Mouse (Mus musculus) A20 (cell line): Measurements from ENCODE around the gene Egln2.

Experiments
- DNase-seq: peaks from one replicate; pipeline ENCODE4 v3.0.0-alpha.2; 2011; ENCODE audit warnings: low read depth, low spot score

Egln2 gene

DNA sequence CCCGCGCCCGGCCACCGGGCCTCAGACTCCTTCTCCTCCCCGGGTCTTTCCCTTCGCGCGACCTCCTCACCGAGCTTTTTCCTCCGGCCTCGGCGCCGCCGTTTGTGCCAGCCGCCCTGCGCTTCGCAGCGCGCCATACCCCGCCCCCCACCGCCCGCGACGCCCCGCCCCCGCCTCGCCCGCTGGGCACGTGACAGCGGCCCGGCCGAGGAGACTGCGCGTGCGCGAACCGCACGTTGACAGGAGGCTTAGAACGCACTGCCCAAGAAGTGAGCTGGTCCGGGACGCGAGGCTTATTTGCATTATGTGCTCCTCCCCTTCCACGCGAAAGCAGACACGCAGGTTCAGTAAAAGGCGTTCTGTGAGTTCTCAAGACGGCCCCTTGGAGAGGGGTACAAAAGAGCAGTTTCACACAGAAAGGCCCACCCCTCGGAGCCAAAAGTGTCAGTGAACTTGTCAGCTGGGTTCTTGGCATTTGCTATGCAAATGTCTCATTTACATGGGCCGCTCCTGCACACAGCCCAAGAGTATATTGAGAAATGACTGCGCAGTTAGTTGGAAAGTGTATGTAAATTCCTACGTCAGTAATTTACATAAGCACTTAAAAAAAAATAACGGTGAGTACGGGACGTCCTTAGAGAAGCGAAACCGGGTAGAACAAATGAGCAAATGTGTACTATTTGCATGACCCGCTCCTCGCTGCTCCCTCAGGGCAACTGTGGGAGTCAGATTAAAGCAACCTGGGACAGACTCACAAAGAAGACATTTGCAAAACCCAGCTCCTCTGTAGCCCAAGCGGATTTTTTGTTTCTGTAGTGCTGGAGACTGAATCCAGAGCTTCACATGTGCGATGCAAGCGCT lies at the start of gene Egln2:
Gene Egln2 (minus strand): TSS at position 189 of the 861 bp plus-strand sequence.
- DNase-seq: peak; percentile 97

DNA sequence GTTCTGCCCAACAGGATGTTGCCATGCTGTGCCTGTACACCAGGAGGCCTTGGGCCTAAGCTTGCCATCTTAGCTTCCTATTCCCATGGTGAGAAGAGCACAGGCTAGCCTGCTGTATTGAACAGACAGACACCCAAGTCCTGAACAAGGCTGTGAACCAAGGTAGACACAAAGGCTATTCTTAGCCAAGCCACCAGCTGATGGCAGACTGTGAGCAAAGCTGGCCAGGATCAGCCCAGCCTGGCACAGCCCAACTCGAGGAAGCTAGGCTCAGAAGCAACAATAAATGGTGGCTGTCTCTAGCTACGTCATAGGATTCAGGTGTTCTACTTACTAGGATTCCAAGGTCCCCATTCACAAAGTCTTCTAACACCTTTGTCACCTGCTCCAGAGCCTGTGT lies 46.0 kb upstream of the Egln2 start:
- DNase-seq: no peak

DNA sequence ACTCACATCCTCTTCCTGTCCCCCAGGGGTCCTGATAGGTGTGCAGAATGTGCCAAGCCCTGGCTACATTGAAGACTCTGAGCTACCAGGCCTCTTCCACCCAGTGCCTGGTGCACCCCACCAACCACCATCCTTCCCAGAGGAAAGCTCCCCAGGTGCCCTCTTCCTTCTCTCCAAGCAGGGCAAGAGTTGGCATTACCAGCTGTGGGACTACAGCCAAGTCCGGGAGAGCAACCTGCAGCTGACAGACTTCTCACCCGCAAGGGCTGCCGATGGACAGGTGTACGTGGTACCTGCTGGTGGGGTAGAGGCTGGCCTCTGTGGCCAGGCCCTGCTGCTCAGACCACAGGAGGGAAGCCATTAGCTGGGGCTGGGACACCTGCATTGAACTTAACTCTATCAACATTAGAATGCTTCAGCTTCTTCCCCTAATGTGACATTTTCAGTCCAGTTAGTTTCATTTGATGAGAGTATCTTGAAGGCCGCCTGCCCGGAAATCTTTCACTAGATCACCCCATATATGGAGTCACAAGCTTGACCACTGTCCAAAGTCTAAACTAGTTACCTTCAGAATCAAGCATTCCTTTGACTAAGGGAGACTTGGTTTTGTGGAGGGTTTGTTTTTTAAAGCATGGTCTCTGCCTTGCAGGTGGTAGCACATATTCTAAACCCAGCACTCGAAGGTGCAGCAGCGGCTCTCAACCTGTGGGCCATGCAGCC lies 37.3 kb upstream of the Egln2 start:
- DNase-seq: no peak

DNA sequence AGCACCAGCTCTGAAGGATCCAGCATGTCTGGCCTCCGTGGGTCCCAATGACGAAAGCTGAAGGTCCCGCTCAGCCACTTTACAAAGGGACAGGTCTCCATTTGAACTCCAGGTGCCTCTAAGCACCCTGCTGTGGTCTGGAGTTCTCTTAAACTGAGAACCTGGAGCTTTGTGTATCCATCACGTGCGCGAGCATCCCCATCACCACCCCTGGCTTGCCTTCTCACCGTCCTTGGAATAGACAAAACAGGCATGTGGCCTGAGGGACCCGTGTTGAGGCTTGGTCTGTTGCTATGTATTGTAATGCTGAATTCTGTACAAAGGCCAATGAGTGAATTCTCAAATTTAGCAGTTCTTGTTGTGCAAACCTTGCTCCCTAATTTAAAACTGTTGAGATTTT lies 32.2 kb upstream of the Egln2 start:
- no peak for DNase-seq

DNA sequence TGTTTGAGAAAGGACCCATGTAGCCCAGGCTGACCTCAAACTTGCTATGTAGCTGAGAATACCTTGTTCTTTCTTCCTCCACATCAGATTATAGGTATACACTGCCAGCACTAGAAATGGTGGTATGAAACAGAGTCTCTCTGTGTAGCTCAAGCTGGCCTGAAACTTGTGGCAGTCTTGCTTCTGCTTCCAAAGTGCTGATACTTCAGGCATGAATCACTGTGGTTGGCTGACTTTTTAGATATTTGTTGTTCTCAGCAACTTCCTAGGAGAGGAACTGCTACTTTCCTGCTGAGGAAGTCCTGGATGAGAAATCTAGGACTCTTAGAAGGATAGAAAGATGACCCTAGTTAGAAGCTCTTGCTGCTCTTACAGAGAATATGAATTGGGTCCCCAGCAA lies 31.8 kb upstream of the Egln2 start:
- DNase-seq: no peak

DNA sequence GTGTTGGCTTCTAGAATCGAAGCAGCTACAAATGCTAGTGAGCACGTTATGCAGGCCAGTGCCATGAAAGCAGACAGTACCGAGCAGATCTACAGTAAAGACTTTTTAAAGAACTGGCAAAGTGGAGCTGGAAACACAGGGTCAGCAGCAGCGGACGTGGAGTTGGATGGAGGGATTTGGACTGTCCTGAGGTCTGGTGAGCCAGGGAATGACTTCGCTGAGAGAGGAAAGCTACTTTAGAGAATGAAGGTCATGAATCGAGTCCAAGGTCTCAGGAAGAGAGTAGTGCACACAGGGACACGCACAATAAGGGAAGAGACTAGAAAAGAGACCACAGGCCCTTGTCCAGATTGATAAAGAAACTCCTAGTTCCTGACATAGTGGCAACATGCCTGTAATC lies 31.0 kb upstream of the Egln2 start:
- no peak for DNase-seq

DNA sequence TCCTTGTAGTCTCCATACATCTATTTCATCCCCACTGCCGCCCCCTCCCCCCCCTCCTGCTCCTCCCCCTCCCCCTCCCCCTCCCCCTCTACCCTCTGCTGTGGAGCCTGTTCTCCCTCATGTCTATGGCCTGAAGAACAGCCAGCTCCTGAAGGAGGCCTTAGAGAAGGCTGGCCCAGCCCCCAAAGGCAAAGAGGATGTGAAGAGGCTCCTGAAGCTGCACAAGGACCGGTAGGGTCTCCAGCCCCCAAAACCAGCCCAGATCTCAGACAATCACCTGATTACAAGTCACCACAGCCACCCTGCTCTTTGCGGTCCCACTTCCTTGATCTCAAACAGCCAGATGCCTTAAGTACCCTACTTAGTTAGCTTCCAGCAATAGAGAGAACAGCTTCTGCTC lies 30.5 kb upstream of the Egln2 start:
- DNase-seq: peak; percentile 24

DNA sequence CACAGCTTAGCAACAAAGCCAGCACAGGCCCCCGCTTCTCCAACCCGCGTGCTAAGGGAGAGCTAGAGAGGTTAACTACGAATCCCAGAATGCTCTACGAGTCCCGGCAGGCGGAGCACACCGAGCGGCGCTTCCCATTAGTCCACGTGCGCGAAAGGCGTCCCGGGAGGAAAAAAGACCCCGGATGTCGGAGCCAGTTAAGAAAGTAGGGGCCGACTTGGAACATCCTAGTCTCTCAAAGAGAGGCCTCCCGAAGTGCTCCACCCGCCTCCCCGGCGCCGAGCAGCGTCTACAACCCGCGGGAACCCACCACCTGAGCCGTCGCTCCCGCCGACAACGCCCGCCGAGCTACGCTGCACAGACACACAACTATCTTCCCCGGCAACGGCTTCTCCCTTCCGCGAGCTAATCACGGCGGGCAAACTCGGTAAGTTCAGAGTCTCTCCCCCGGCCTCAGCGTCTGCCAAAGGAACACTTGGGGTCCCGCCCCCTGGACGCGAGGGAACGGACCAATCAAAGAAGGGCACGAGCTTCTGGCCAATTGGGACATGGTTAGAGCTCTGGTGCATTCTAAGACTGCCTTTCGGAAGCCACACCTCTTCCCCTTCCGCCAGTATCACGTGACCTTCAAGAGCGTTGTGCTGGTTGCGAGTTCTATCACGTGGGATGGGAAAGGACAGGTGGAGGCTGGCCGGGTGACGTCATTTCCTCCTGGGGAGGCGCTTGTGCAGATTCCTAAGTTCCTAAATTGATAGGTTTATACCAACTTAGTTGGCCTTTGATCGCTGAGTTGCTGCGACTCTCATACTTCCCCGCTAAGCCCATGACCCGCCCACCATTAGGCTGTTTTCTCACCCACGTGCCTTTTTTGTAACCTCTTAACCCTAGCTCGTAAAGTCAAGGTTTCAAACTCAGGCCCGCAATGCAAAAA lies 29.3 kb upstream of the Egln2 start, which contains the start of the genes BC024978 and Snrpa:
Gene BC024978 (plus strand): TSS at position 101 of the 931 bp plus-strand sequence.
Gene Snrpa (minus strand): TSS at position 591 of the 931 bp plus-strand sequence.
- peak; percentile 99 for DNase-seq

DNA sequence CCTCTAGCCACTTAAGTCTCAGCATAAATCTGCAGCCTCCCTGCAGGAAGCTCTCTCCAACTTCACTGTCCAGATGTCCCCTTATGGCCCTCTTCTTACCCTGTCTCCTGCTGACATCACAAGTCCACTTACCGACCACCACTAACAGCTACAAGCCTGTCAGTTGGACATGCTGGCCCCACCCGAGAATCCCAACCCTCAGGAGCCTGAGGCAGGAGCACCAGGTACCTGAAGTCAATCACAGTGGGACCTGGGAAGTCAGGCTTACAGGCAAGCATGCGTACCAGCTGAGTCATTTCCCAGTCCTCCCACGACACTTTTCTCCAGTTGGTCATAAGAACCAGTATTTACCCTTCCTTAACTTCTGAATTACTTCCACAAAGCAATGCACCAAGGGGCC lies 27.1 kb upstream of the Egln2 start:
- no peak for DNase-seq

DNA sequence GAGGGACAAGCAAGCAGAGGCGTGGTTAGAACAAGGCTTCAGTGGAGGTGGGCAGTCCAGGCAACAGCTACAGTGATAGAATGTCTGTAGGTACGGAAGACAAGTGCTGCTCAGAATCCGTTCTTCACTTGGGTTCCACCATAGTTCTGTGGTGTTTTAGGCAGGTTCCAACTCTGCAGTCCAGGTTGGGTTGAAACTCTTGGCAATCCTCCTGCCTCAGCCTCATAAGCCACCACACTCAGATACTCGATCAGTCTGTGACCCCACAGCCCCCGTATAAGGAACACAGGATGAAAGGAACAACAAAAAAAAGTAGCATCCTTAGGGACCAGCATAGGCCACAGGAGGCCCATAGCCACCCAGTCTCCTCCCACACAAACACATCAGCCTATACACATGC lies 25.8 kb upstream of the Egln2 start:
- DNase-seq: no peak

DNA sequence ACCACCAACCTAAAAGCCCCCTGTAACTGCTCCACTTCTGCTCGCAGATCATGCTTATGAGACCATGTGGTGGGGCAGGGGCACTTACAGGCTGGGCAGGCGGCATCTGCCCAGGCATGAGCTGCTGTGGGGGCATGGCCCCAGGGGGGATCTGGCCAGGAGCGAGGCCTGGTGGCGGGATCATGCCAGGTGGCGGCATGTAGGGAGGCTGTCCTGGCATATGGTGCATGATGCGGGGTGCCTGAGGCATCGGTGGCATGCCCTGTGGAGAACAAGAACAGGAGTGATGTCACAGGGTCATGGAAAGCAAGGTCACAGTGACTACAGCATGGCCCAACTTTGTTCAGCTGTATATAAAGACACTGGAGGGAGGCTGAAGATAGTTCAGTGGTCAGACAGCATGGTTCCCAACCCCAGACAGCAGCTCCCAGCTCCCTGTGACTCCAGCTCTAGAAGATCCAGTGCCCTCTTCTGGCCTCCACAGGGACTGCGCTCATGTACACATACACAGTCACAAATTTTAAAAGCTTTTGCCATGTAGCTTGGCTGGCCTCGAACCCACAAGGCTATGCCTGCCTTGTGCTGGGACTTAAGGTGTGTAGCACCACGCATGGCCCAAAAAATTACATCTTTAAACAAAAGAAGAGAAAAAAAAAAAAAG lies 22.8 kb upstream of the Egln2 start:
- DNase-seq: peak; percentile 39

DNA sequence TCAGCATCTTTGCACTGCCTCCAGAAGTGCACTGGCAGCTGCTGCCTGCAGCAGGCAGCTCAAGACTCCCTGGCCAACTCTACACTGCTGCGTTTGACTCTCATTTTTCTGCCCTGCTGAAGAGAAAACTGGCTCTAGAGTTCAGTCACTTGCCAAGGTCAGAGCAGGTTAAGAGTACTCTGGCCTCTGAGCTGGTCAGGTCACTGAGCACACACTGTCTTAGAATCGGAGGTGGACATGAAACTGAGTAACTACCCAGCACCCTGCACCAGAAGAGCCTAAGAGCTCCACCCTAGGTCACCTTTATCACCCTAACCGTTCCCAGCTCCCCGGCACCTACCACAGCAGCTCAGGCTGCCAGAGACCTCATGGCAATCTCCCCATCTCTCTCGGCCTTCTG lies 19.4 kb upstream of the Egln2 start:
- no peak for DNase-seq

DNA sequence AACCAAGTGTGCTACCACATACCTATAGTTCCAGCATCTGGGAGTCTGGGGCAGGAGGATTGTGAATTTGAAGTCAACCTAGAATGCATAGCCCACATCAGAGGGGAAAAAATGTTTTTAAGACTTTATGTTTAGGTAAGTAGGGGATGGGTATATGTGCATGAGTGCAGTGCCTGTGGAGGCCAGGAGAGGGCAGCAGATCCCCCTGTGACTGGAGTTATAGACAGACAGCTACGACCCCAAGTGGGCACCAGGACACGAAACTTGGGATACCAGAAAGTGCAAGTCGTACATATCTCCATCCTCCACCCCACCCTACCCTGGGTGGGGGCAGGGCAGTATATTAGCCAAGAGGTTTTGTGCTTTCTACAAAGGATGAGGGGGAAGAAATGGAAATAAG lies 18.4 kb upstream of the Egln2 start:
- DNase-seq: peak; percentile 65

DNA sequence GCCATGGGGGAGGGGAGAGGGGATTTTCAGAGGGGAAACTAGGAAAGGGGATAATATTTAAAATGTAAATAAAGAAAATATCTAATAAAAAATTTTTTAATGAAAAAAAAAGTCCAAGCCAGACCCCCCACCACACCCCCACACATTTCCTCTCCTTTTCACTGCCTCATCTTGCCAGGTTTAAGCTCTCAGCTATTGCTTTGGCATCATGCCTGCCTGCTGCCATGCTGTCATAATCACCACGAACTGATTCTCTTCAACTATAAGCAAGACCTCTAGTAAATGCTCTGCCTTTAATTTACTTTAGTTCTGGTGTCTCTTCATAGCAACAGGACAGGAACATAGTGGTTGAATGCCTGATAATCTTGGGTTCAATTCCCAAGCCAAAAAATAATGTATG lies 15.9 kb upstream of the Egln2 start:
- no peak for DNase-seq

DNA sequence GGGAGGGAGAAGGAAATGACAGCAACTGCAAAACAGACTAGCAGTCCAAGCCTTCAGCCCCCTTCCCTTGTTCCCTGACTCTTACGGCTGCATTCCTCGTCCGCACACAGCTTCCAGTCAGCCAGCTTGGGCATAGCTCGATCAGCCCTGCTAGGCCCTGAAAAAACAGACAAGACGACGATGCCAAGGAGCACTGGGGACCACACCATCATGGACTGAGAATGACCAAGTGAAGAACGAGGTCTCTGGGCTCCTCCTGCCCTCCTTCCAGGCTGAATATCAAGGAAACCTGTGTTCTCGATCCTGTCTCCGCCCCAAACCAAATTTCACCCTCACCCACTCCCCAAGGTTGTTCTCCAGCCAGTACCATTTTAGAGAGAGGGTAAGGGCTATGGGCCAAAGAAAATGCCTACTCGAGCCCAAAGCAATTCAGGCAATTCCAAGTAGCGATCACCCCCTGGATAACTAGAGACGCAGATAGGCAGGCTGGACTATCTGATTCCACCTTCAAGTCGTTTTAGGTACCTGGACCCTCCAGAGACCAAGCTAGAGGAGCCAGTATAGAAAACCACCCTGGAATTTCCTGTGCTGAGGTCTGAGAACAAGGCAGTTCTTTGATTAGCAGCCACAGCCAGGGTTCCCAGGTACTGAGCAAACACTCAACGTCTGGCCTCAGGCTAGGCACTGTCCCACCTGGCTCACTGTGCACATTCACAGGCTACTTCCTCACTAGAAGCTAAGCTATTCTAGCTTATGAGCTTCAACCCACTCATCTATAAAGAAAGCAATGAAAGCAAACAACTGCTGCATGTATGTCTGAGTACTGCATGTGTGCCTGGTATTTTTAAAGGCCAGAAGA lies 14.5 kb upstream of the Egln2 start, which contains the start of the genes Gm21983 and Mia:
Gene Gm21983 (minus strand): TSS at position 250 of the 859 bp plus-strand sequence.
Gene Mia (minus strand): TSS at position 321 of the 859 bp plus-strand sequence.
- no peak for DNase-seq

DNA sequence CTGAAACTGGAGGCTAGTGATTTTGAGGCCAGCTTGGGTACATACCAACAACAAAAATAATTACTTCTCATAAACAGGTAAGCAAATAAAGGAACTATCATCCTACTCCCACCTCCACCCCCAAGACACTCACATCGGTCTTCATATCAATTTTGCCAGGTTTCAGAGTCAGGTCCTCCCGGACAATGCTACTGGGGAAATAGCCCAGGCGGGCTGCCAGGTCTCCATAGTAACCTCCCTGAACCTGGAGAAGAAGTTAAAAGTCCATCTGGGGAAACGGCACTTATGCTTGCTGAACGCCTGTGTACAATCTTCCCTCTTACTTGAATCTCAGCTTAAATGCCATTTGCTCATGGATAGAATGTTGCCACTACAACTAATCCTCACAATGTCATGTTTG lies 13.4 kb upstream of the Egln2 start:
- DNase-seq: no peak

DNA sequence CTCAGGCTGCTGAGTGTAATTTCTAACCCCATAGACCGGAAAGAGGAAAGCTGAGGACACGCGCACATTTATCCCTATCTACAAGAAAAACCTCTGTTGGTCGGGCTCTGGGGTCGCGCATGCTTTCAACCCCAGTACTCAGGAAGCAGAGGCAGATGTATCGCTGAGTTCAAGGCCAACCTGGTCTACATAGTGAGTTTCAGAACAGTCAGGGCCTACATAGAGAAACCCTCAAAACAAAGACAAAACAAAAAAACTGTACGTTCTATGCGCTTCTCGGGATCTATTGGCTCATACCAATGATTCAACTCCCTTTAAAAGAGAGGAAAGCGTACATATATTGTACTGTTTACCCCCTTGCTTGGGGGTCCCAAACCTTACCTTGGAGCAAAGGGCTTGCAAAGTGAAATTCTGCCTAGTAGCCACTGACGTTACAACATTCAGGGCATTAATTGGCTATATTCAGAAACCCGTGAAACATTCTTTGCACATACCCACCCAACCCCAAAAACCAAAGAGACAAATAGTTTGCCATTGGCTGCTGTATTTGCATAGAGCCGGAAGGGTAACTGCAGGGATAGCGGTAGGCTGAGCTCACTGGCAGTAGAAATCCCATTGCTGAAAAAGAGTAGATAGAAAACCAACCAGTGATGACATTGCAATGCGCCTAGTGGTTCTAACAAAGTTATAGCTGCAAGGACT lies 12.8 kb upstream of the Egln2 start:
- peak; percentile 93 for DNase-seq

DNA sequence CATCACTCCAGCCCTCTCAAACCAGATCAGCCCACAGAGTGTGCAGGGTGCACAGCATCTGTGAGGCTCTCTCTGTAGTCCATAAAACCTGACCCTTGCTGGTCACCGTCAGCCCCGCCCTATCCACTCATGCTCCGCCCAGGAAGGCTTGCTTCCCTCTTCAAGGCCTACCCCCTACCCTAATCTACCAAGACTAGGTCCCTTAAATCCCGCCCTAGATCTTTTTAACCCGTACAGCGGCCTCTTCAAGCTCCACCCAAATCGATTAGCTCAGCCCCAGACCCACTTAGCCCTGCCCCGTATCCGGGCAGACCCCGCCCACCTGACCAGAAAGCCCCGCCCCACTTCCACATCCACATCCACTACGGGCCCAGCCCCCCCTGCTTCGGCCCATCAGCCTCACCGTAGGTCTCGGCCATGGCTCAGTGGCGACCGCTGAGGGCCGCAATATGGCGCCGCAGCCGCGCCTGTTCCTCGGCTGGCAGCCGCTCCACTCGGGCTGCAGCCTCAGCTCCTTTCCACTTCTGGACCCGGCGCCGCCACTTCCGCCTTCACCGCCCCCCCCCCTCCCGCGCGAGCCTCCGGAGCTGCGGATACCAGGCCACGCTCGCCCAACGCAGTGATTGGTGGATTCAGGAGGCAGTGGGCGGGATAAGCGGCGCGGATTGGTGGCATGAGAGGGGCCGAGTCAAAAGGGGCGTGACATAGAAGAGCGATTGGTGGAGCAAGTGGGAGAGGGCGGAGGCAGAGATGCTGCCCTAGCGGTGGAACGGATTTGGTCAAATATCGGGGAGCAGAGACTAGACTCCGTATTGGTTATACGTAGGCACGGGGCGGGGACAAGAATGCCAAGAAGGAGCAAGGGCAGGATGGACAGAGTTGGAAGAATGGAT lies 12.0 kb upstream of the Egln2 start, which contains the start of gene Rab4b:
Gene Rab4b (minus strand): TSS at position 573 of the 893 bp plus-strand sequence.
- peak; percentile 100 for DNase-seq
